Mouse (Mus musculus): ENCODE measurements around the gene Samd14. TPM values are rescaled to one million over a fixed set of nuclear protein-coding genes. Genes with fewer than 3 reads are reported as not detected.

The Samd14 gene
- polyA plus RNA-seq, 1 experiment = 14.4 TPM

DNA sequence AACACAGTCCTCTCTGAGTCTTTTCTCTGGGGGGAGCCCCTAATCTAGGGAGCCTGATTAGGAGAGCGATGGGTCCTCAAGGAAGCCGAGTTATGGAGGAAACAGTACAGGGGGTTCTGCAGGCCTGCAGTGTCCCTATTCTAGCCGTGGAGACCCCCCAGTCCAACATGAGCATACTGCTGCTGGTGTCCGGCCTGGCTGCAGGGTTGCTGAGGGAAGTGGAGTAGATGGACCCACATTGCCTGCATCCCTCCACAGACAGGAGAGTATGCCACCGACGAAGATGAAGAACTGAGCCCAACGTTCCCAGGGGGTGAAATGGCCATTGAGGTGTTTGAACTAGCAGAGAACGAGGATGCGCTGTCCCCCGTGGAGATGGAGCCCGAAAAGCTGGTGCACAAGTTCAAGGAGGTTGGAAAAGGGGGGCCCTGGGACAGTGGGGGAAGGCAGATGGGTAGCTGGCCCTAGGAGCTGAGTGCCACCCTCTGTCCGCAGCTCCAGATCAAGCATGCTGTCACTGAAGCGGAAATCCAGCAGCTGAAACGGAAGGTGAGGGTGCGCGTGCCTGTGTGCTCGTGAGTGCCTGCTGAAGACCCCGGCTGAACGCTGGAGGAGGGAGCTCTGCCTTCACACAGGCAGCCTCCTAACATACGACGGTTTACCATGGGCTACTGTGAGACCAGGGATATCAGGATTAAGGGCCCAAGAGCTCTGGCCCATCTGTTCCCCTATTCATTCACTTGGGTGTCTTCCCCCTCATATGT, 7.9 kb upstream of the Samd14 start:
- TF ChIP-seq TCF12 (IDR thresholded peaks at IDR 0.05; ENCODE audit: insufficient read depth, poor library complexity, severe bottlenecking) (no peak), MYOG (IDR thresholded peaks at IDR 0.05; ENCODE audit: control insufficient read depth in 1 of 3, insufficient read depth in 1 of 3, insufficient read length in 2 of 3, low read depth in 2 of 3) (no peak), CEBPB (IDR thresholded peaks at IDR 0.05; ENCODE audit: insufficient read depth, poor library complexity, severe bottlenecking) (no peak), SRF (IDR thresholded peaks at IDR 0.05; ENCODE audit: control insufficient read depth, insufficient read length, low read depth) (no peak), MAX (IDR thresholded peaks at IDR 0.05; ENCODE audit: low read depth) (no peak), USF1 (IDR thresholded peaks at IDR 0.05; ENCODE audit: low read depth) (no peak), POLR2AphosphoS2 (IDR thresholded peaks at IDR 0.05; ENCODE audit: insufficient read length, low read depth) (no peak), E2F4 (IDR thresholded peaks at IDR 0.05; ENCODE audit: insufficient read depth) (no peak), POLR2A (IDR thresholded peaks at IDR 0.05; ENCODE audit: insufficient read length, low read depth) (no peak), REST (IDR thresholded peaks at IDR 0.05; ENCODE audit: insufficient read depth, insufficient read length) (no peak), MYOD1 (IDR thresholded peaks at IDR 0.05; ENCODE audit: control insufficient read depth in 1 of 3, insufficient read length in 2 of 3, low read depth in 2 of 3) (no peak), TCF3 (IDR thresholded peaks at IDR 0.05; ENCODE audit: insufficient read length, low read depth) (no peak)

DNA sequence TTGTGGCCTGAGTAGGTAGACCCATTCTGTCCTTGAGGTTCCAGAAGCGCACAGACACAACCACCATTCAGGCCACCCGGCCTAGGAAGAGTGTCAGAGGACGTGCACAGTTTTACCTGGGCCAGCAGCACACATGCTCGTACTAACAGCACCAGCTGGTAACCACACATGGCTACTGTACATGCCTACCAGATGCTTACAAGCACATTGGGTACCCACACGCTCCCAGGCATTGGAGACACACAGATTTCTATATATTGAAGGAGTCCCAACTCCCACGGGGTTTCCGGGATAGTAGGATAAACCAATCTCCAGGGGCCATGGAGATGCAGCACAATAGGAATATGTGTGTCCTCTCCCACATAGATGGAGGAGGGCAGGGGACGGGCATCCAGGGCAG, 7.0 kb upstream of the Samd14 start:
- Histone ChIP-seq H3K4me3 (no peak overlapping the region), H3K36me3 (ENCODE audit: control insufficient read depth, insufficient read depth) (no peaks in the 10 kb centered on the region), H3ac (ENCODE audit: control insufficient read depth, insufficient read length) (no peak overlapping the region), H3K27me3 (ENCODE audit: control insufficient read depth, insufficient read depth, insufficient read length) (no peaks in the 10 kb centered on the region), H3K4me2 (ENCODE audit: low read depth) (no peak overlapping the region), H3K79me2 (ENCODE audit: control insufficient read depth, insufficient read depth) (no peaks in the 10 kb centered on the region)
- TF ChIP-seq TCF12 (IDR thresholded peaks at IDR 0.05; ENCODE audit: insufficient read depth, poor library complexity, severe bottlenecking) = no peak
- no peak for TF ChIP-seq TCF3 (IDR thresholded peaks at IDR 0.05; ENCODE audit: insufficient read length, low read depth)
- no peak for TF ChIP-seq REST (IDR thresholded peaks at IDR 0.05; ENCODE audit: insufficient read depth, insufficient read length)
- TF ChIP-seq MYOG (IDR thresholded peaks at IDR 0.05; ENCODE audit: control insufficient read depth in 1 of 3, insufficient read depth in 1 of 3, insufficient read length in 2 of 3, low read depth in 2 of 3) = no peak
- no peak for TF ChIP-seq USF1 (IDR thresholded peaks at IDR 0.05; ENCODE audit: low read depth)
- TF ChIP-seq E2F4 (IDR thresholded peaks at IDR 0.05; ENCODE audit: insufficient read depth) = no peak
- no peak for TF ChIP-seq SRF (IDR thresholded peaks at IDR 0.05; ENCODE audit: control insufficient read depth, insufficient read length, low read depth)
- no peak for TF ChIP-seq MAX (IDR thresholded peaks at IDR 0.05; ENCODE audit: low read depth)
- TF ChIP-seq POLR2AphosphoS2 (IDR thresholded peaks at IDR 0.05; ENCODE audit: insufficient read length, low read depth) = no peak
- TF ChIP-seq MYOD1 (IDR thresholded peaks at IDR 0.05; ENCODE audit: control insufficient read depth in 1 of 3, insufficient read length in 2 of 3, low read depth in 2 of 3) = no peak
- no peak for TF ChIP-seq POLR2A (IDR thresholded peaks at IDR 0.05; ENCODE audit: insufficient read length, low read depth)
- TF ChIP-seq CEBPB (IDR thresholded peaks at IDR 0.05; ENCODE audit: insufficient read depth, poor library complexity, severe bottlenecking) = no peak

More for the DNA sequence above, 7.9 kb upstream of the Samd14 start:
- Histone ChIP-seq H3K79me2 (ENCODE audit: control insufficient read depth, insufficient read depth) (no peaks in the 10 kb centered on the region), H3K27me3 (ENCODE audit: control insufficient read depth, insufficient read depth, insufficient read length) (no peaks in the 10 kb centered on the region), H3ac (ENCODE audit: control insufficient read depth, insufficient read length) (no peak overlapping the region), H3K4me3 (no peak overlapping the region), H3K4me2 (ENCODE audit: low read depth) (no peak overlapping the region), H3K36me3 (ENCODE audit: control insufficient read depth, insufficient read depth) (peaks cover 5% of the 10 kb centered on the region)

DNA sequence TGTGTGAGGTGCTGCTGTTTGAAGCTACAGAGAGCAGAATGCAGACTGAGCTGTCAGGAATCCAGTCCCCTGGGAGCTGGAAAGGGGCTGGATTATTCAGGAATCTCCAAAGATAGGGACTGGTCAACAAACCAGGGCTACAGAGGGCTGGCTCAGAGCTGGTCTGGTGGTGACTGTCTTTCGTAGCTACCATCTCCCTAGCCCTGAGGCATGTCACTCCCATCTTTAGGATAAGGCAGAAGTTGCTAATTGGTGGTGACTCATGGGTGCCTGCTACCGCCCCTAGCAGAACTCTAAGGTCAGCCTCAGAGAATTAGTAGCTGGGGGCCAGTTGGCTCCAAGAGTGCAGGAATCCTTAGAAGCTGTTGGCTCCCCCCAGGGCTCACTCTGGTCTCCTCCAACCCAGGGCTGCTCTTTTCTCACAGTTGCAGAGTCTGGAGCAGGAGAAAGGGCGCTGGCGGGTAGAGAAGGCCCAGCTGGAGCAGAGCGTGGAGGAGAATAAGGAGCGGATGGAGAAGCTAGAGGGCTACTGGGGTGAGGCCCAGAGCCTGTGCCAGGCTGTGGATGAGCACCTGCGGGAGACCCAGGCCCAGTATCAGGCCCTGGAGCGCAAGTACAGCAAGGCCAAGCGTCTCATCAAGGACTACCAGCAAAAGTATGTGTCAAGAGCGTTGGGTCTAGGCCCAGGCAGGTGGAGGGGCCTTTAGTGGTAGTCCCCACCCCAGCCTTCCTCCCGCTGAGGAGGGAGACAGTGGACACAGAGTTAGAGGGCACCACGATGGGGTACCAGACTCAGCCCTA, 5.3 kb upstream of the Samd14 start:
- no peak for TF ChIP-seq SRF (IDR thresholded peaks at IDR 0.05; ENCODE audit: control insufficient read depth, insufficient read length, low read depth)
- no peak for TF ChIP-seq POLR2A (IDR thresholded peaks at IDR 0.05; ENCODE audit: insufficient read length, low read depth)
- TF ChIP-seq E2F4 (IDR thresholded peaks at IDR 0.05; ENCODE audit: insufficient read depth) = no peak
- TF ChIP-seq TCF3 (IDR thresholded peaks at IDR 0.05; ENCODE audit: insufficient read length, low read depth) = no peak
- no peak for TF ChIP-seq CEBPB (IDR thresholded peaks at IDR 0.05; ENCODE audit: insufficient read depth, poor library complexity, severe bottlenecking)
- no peak for TF ChIP-seq MAX (IDR thresholded peaks at IDR 0.05; ENCODE audit: low read depth)
- no peak for TF ChIP-seq MYOG (IDR thresholded peaks at IDR 0.05; ENCODE audit: control insufficient read depth in 1 of 3, insufficient read depth in 1 of 3, insufficient read length in 2 of 3, low read depth in 2 of 3)
- no peak for TF ChIP-seq MYOD1 (IDR thresholded peaks at IDR 0.05; ENCODE audit: control insufficient read depth in 1 of 3, insufficient read length in 2 of 3, low read depth in 2 of 3)
- no peak for TF ChIP-seq POLR2AphosphoS2 (IDR thresholded peaks at IDR 0.05; ENCODE audit: insufficient read length, low read depth)
- TF ChIP-seq REST (IDR thresholded peaks at IDR 0.05; ENCODE audit: insufficient read depth, insufficient read length) = no peak
- no peak for TF ChIP-seq USF1 (IDR thresholded peaks at IDR 0.05; ENCODE audit: low read depth)
- TF ChIP-seq TCF12 (IDR thresholded peaks at IDR 0.05; ENCODE audit: insufficient read depth, poor library complexity, severe bottlenecking) = no peak

GRCm38 (mm10) chr11:95004937-95005198, 4.8 kb upstream of the Samd14 start:
- TF ChIP-seq MYOG (IDR thresholded peaks at IDR 0.05; ENCODE audit: control insufficient read depth in 1 of 3, insufficient read depth in 1 of 3, insufficient read length in 2 of 3, low read depth in 2 of 3) (peak in 1 of 3 experiments; percentile 12), POLR2A (IDR thresholded peaks at IDR 0.05; ENCODE audit: insufficient read length, low read depth) (no peak), POLR2AphosphoS2 (IDR thresholded peaks at IDR 0.05; ENCODE audit: insufficient read length, low read depth) (no peak), MYOD1 (IDR thresholded peaks at IDR 0.05; ENCODE audit: control insufficient read depth in 1 of 3, insufficient read length in 2 of 3, low read depth in 2 of 3) (peak in 2 of 3 experiments; percentile 27 to 35), TCF3 (IDR thresholded peaks at IDR 0.05; ENCODE audit: insufficient read length, low read depth) (no peak)
- Histone ChIP-seq H3K27me3 (ENCODE audit: control insufficient read depth, insufficient read depth, insufficient read length) (no peaks in the 10 kb centered on the region), H3ac (ENCODE audit: control insufficient read depth, insufficient read length) (no peak overlapping the region), H3K79me2 (ENCODE audit: control insufficient read depth, insufficient read depth) (no peaks in the 10 kb centered on the region), H3K4me2 (ENCODE audit: low read depth) (peak overlapping the region; percentile 61), H3K4me3 (no peak overlapping the region), H3K36me3 (ENCODE audit: control insufficient read depth, insufficient read depth) (no peaks in the 10 kb centered on the region)

More for the DNA sequence above, 5.3 kb upstream of the Samd14 start:
- no peak overlapping the region for H3K4me3 ChIP-seq
- no peaks in the 10 kb centered on the region for H3K27me3 ChIP-seq (ENCODE audit: control insufficient read depth, insufficient read depth, insufficient read length)
- H3K79me2 ChIP-seq (ENCODE audit: control insufficient read depth, insufficient read depth) = no peaks in the 10 kb centered on the region
- no peaks in the 10 kb centered on the region for H3K36me3 ChIP-seq (ENCODE audit: control insufficient read depth, insufficient read depth)
- peak overlapping the region; percentile 61 for H3K4me2 ChIP-seq (ENCODE audit: low read depth)
- H3ac ChIP-seq (ENCODE audit: control insufficient read depth, insufficient read length) = no peak overlapping the region

Data from myocyte (in vitro differentiated cells).